Mouse (Mus musculus): ENCODE measurements around the gene Ski.

GRCm38 (mm10) chr4:155209494-155209893, 12.9 kb downstream of the Ski start:
- no peak for TF ChIP-seq CTCF (IDR thresholded peaks at IDR 0.05; ENCODE audit: borderline replicate concordance, extremely low read depth, insufficient read depth, insufficient read length)
- TF ChIP-seq POLR2A (IDR thresholded peaks at IDR 0.05; ENCODE audit: borderline replicate concordance, extremely low read depth, insufficient read depth, insufficient read length, poor library complexity, severe bottlenecking) = no peak
